Mouse (Mus musculus): Measurements from ENCODE around the gene Adra2b. TPM values are rescaled to one million over a fixed set of nuclear protein-coding genes. Genes with fewer than 3 reads are reported as not detected.
A peak's percentile ranks its signal among the peaks of the same experiment; 100 is the strongest.

Adra2b gene
- polyA plus RNA-seq, 1 experiment from 2014 or later = 10.5 TPM

DNA sequence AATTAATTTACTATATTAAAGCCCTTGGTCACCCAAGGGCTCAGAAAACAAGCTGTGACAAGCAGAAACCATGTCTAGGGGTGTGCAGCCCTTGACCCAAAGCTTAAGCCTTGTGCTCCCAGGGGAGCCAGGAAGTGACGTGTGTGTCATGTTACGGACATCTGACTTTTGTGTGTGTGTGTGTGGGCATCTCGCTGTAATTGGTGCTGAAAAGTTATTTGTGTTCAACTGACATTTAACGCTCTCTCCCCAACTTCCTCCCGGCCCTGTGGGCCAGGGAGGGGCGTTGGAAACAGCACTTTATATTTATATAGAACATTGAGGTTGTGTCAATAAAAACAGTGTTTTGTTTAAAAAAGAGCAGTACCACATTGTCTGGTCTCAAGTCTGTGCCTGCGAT, 25.0 kb upstream of the Adra2b start:
- no peaks in the 10 kb centered on the region for H3K27me3 ChIP-seq (ENCODE audit: insufficient read depth, low read length)
- ATAC-seq (replicated peaks; ENCODE audit: low FRiP score, low read depth) = no peak
- WGBS = 43% methylated on average over 7 of the region's 7 CpGs
- DNase-seq (ENCODE audit: low spot score) = no peak
- no peak overlapping the region for H3K27ac ChIP-seq
- no peak for TF ChIP-seq CTCF (IDR thresholded peaks at IDR 0.05; ENCODE audit: low read depth)
- no peaks in the 10 kb centered on the region for H3K36me3 ChIP-seq (ENCODE audit: insufficient read depth, low read length)
- no peak overlapping the region for H3K4me3 ChIP-seq (replicated peaks; ENCODE audit: low read depth, low read length)
- H3K9ac ChIP-seq (ENCODE audit: low read depth, low read length) = no peak overlapping the region
- H3K4me2 ChIP-seq (ENCODE audit: low read length) = no peak overlapping the region
- no peaks in the 10 kb centered on the region for H3K9me3 ChIP-seq (replicated peaks; ENCODE audit: low read length)
- peaks cover 10% of the 10 kb centered on the region for H3K4me1 ChIP-seq (replicated peaks; ENCODE audit: insufficient read depth, low read length)

DNA sequence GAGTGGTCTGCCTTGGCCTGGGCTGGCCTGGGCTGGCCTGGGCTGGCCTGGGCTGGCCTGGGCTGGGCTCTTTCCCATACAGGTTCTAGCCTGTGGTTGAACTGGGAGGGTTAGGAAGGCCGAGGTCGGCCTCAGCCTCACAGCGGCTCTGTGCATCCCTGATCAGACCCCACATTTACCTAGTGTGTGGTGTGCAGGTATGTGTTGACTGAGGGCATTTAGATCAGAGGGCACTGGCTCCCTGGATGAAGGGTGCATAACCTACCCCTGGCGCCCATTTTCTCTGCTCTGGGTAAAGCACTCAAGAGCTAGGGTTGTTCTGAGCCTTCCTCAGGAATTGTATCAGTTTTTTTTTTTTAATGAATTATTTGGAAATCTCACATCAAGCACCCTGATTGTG, 24.6 kb upstream of the Adra2b start, which contains the start of gene Astl:
Gene Astl, plus strand, starts transcription at position 224 of the 400 bp plus-strand sequence.
- WGBS = 90% methylated on average over 4 of the region's 4 CpGs
- no peaks in the 10 kb centered on the region for H3K27me3 ChIP-seq (ENCODE audit: insufficient read depth, low read length)
- no peaks in the 10 kb centered on the region for H3K9me3 ChIP-seq (replicated peaks; ENCODE audit: low read length)
- ATAC-seq (replicated peaks; ENCODE audit: low FRiP score, low read depth) (no peak), DNase-seq (ENCODE audit: low spot score) (no peak)
- peak within 1 kb of the TSS; percentile 80 for H3K4me2 ChIP-seq (ENCODE audit: low read length)
- H3K4me1 ChIP-seq (replicated peaks; ENCODE audit: insufficient read depth, low read length) = peaks cover 10% of the 10 kb centered on the region
- H3K9ac ChIP-seq (ENCODE audit: low read depth, low read length) = no peak within 1 kb of the TSS
- no peaks in the 10 kb centered on the region for H3K36me3 ChIP-seq (ENCODE audit: insufficient read depth, low read length)
- no peak for TF ChIP-seq CTCF (IDR thresholded peaks at IDR 0.05; ENCODE audit: low read depth)
- no peak within 1 kb of the TSS for H3K4me3 ChIP-seq (replicated peaks; ENCODE audit: low read depth, low read length)
- H3K27ac ChIP-seq = no peak within 1 kb of the TSS

DNA sequence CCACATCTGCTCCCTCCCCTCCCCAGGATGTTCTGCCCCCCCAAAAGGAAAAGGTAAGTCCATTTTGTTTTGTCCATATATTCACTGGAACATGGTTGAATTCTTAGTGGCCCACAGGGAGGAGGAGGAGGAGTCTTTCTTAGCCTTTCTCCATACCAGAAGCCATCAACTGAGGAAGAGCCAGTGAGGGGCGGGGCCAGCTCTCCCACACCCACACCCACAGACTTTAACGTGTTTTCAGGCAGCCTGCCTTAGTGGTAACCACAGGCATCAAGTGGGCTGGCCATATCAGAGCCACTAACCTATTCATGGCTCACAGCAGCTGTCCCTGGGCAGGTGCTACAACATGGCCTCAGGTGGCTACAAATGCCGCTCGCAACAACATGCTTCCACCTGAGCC, 24.2 kb upstream of the Adra2b start:
- ATAC-seq (replicated peaks; ENCODE audit: low FRiP score, low read depth) = no peak
- WGBS = 65% methylated on average over 4 of the region's 4 CpGs
- no peak for TF ChIP-seq CTCF (IDR thresholded peaks at IDR 0.05; ENCODE audit: low read depth)

DNA sequence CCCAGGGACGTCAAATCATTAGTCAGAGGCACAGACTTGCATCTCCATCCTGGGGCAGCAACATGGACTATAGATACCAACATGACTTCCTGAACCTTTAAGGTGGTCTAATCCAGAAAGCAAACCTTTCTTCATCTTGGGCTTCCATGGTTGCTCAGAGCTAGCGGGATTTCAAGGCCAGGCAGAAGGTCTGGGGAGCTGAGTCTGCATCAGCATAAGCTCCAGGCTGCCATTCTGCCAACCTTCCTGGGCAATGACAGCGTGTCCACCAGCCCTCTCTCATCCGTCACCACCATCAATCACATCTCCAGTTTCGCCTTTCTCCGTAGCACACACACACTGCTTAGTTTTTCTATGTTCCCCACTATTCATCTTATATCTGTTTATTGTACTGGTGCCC, 23.7 kb upstream of the Adra2b start:
- Histone ChIP-seq H3K4me1 (replicated peaks; ENCODE audit: insufficient read depth, low read length) (peaks cover 9% of the 10 kb centered on the region), H3K4me2 (ENCODE audit: low read length) (no peak overlapping the region), H3K27ac (no peak overlapping the region), H3K27me3 (ENCODE audit: insufficient read depth, low read length) (no peaks in the 10 kb centered on the region), H3K4me3 (replicated peaks; ENCODE audit: low read depth, low read length) (no peak overlapping the region), H3K9ac (ENCODE audit: low read depth, low read length) (no peak overlapping the region), H3K36me3 (ENCODE audit: insufficient read depth, low read length) (no peaks in the 10 kb centered on the region), H3K9me3 (replicated peaks; ENCODE audit: low read length) (no peaks in the 10 kb centered on the region)
- 75% methylated on average over 6 of the region's 6 CpGs for WGBS
- DNase-seq (ENCODE audit: low spot score) (no peak), ATAC-seq (replicated peaks; ENCODE audit: low FRiP score, low read depth) (no peak)
- no peak for TF ChIP-seq CTCF (IDR thresholded peaks at IDR 0.05; ENCODE audit: low read depth)

More for the DNA sequence above, 24.2 kb upstream of the Adra2b start:
- H3K4me2 ChIP-seq (ENCODE audit: low read length) = no peak overlapping the region
- H3K36me3 ChIP-seq (ENCODE audit: insufficient read depth, low read length) = no peaks in the 10 kb centered on the region
- H3K27me3 ChIP-seq (ENCODE audit: insufficient read depth, low read length) = no peaks in the 10 kb centered on the region
- no peak for DNase-seq (ENCODE audit: low spot score)
- no peak overlapping the region for H3K4me3 ChIP-seq (replicated peaks; ENCODE audit: low read depth, low read length)
- H3K9me3 ChIP-seq (replicated peaks; ENCODE audit: low read length) = no peaks in the 10 kb centered on the region
- no peak overlapping the region for H3K27ac ChIP-seq
- H3K9ac ChIP-seq (ENCODE audit: low read depth, low read length) = no peak overlapping the region
- H3K4me1 ChIP-seq (replicated peaks; ENCODE audit: insufficient read depth, low read length) = peaks cover 10% of the 10 kb centered on the region

DNA sequence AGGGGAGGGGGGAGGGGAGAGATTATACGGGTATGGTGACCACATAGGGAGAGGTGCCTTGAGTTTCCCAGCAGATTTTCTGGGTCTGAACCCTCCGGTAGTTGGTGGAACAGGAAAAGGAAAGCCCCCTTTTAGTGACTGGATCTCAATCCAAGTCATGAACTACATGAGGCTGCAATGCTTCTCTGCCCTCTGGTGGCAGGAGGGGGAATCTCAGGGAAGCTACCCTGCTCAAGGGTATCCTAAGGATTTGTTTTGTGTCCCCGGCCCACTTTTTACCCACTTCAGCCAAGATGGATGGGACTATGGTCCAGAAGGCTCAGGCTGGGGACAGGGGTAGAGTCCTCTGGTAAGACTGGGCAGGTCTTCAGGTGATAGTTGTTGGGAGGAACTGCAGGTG, 21.8 kb upstream of the Adra2b start:
- no peak for ATAC-seq (replicated peaks; ENCODE audit: low FRiP score, low read depth)
- 6% methylated on average over 3 of the region's 3 CpGs for WGBS
- H3K27ac ChIP-seq = no peak overlapping the region
- no peak overlapping the region for H3K4me2 ChIP-seq (ENCODE audit: low read length)
- H3K36me3 ChIP-seq (ENCODE audit: insufficient read depth, low read length) = no peaks in the 10 kb centered on the region
- peak; percentile 68 for DNase-seq (ENCODE audit: low spot score)
- no peak overlapping the region for H3K4me3 ChIP-seq (replicated peaks; ENCODE audit: low read depth, low read length)
- H3K9ac ChIP-seq (ENCODE audit: low read depth, low read length) = no peak overlapping the region
- no peaks in the 10 kb centered on the region for H3K9me3 ChIP-seq (replicated peaks; ENCODE audit: low read length)
- H3K4me1 ChIP-seq (replicated peaks; ENCODE audit: insufficient read depth, low read length) = no peaks in the 10 kb centered on the region; the same call in 1 of the 2 replicates
- TF ChIP-seq CTCF (IDR thresholded peaks at IDR 0.05; ENCODE audit: low read depth) = peak; percentile 91
- no peaks in the 10 kb centered on the region for H3K27me3 ChIP-seq (ENCODE audit: insufficient read depth, low read length)

DNA sequence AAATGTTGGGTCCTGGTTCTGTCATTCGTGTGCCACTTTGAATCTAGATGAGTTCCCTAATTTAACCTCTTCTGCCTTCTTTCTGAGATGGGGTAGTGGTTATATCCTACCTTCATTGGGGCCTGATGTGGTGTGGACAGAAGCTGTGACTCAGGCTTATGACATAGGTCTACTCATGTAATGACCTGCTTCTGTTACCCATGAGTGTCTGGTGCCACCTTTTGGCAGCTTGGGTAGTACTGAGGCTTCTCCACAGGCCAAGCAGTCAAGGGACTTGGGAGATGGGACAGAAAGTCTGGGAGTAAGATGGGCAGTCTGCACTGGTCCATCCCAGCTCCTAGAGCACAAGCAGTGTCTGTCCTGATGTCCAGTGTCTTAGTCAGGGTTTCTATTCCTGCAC, 16.7 kb upstream of the Adra2b start:
- no peaks in the 10 kb centered on the region for H3K27me3 ChIP-seq (ENCODE audit: insufficient read depth, low read length)
- ATAC-seq (replicated peaks; ENCODE audit: low FRiP score, low read depth) (no peak), DNase-seq (ENCODE audit: low spot score) (no peak)
- no peaks in the 10 kb centered on the region for H3K4me1 ChIP-seq (replicated peaks; ENCODE audit: insufficient read depth, low read length)
- WGBS = 82% methylated on average over 1 of the region's 1 CpGs
- no peak overlapping the region for H3K27ac ChIP-seq
- no peaks in the 10 kb centered on the region for H3K36me3 ChIP-seq (ENCODE audit: insufficient read depth, low read length)
- no peak overlapping the region for H3K4me3 ChIP-seq (replicated peaks; ENCODE audit: low read depth, low read length)
- H3K9me3 ChIP-seq (replicated peaks; ENCODE audit: low read length) = no peaks in the 10 kb centered on the region
- H3K4me2 ChIP-seq (ENCODE audit: low read length) = no peak overlapping the region
- H3K9ac ChIP-seq (ENCODE audit: low read depth, low read length) = no peak overlapping the region
- TF ChIP-seq CTCF (IDR thresholded peaks at IDR 0.05; ENCODE audit: low read depth) = peak; percentile 66

Data from kidney, postnatal 0 days (tissue).